Mouse (Mus musculus) CD8-positive naive resting alpha-beta T cell, adult 2 months (primary cell): ENCODE measurements around the gene Taok3.

Experiments
- DNase-seq, 2 experiments: peaks; one replicate each; pipeline ENCODE4 v3.0.0; 2022; ENCODE audit warnings: low read depth in 2 of 2, low spot score in 2 of 2

The Taok3 gene

GRCm38 (mm10) chr5:117117241-117117640 is 2.7 kb upstream of the Taok3 start:
- no peak for DNase-seq

GRCm38 (mm10) chr5:117117716-117118115 is 2.2 kb upstream of the Taok3 start:
- no peak for DNase-seq

- no peak for DNase-seq
These were observed 1.7 kb upstream of the Taok3 start for GRCm38 (mm10) chr5:117118220-117118619.

GRCm38 (mm10) chr5:117118850-117119249 is 1.1 kb upstream of the Taok3 start:
- DNase-seq = no peak

- DNase-seq = peak in 1 of 2 experiments; percentile 16
These were observed 849 bp downstream of the Taok3 start for GRCm38 (mm10) chr5:117120489-117121466.

- DNase-seq = no peak
These were observed 1.7 kb downstream of the Taok3 start for GRCm38 (mm10) chr5:117121657-117122056.

- no peak for DNase-seq
These were observed 3.2 kb downstream of the Taok3 start for GRCm38 (mm10) chr5:117123102-117123501.

GRCm38 (mm10) chr5:117123840-117124239 is 3.9 kb downstream of the Taok3 start:
- DNase-seq = no peak

- no peak for DNase-seq
These were observed 5.8 kb downstream of the Taok3 start for GRCm38 (mm10) chr5:117125482-117126346.

GRCm38 (mm10) chr5:117127051-117127450 is 7.1 kb downstream of the Taok3 start:
- no peak for DNase-seq

- no peak for DNase-seq
These were observed 10.8 kb downstream of the Taok3 start for GRCm38 (mm10) chr5:117130726-117131125.

GRCm38 (mm10) chr5:117133446-117134065 is 13.6 kb downstream of the Taok3 start:
- DNase-seq = peak; percentile 59 to 72

- no peak for DNase-seq
These were observed 14.3 kb downstream of the Taok3 start for GRCm38 (mm10) chr5:117134066-117134888.

- DNase-seq = no peak
These were observed 15.0 kb downstream of the Taok3 start for GRCm38 (mm10) chr5:117134889-117135456.

GRCm38 (mm10) chr5:117135869-117136268 is 15.9 kb downstream of the Taok3 start:
- DNase-seq = no peak

GRCm38 (mm10) chr5:117136570-117136969 is 16.6 kb downstream of the Taok3 start:
- DNase-seq = no peak

- no peak for DNase-seq
These were observed 17.1 kb downstream of the Taok3 start for GRCm38 (mm10) chr5:117137011-117137410.

- no peak for DNase-seq
These were observed 17.7 kb downstream of the Taok3 start for GRCm38 (mm10) chr5:117137594-117137993.

GRCm38 (mm10) chr5:117138295-117138988 is 18.5 kb downstream of the Taok3 start:
- peak; percentile 35 to 48 for DNase-seq
